Mouse (Mus musculus): ENCODE measurements at regions not wholly inside any gene's neighbourhood (a gene's known extent, or its start where the extent isn't known, plus 50 kb on each side); places are given as distances from the start of the nearest gene placed in this dataset.

- DNase-seq (ENCODE audit: low read depth, low spot score) = no peak
These were observed 882.9 kb upstream of the Lrrn3 start for GRCm38 (mm10) chr12:42369029-42369577.

GRCm38 (mm10) chr12:42338996-42339680, 852.9 kb upstream of the Lrrn3 start:
- no peak for DNase-seq (ENCODE audit: low read depth, low spot score)

GRCm38 (mm10) chr12:42306429-42306828, 820.2 kb upstream of the Lrrn3 start:
- DNase-seq (ENCODE audit: low read depth, low spot score) = no peak

- no peak for DNase-seq (ENCODE audit: low read depth, low spot score)
These were observed 791.2 kb upstream of the Lrrn3 start for GRCm38 (mm10) chr12:42277241-42278032.

- DNase-seq (ENCODE audit: low read depth, low spot score) = no peak
These were observed 764.2 kb upstream of the Lrrn3 start for GRCm38 (mm10) chr12:42250410-42250809.

- no peak for DNase-seq (ENCODE audit: low read depth, low spot score)
These were observed 743.0 kb upstream of the Lrrn3 start for GRCm38 (mm10) chr12:42229235-42229634.

- no peak for DNase-seq (ENCODE audit: low read depth, low spot score)
These were observed 695.4 kb upstream of the Lrrn3 start for GRCm38 (mm10) chr12:42181646-42182045.

- DNase-seq (ENCODE audit: low read depth, low spot score) = no peak
These were observed 693.9 kb upstream of the Lrrn3 start for GRCm38 (mm10) chr12:42179947-42180669.

GRCm38 (mm10) chr12:42147971-42148370, 661.7 kb upstream of the Lrrn3 start:
- DNase-seq (ENCODE audit: low read depth, low spot score) = no peak

- DNase-seq (ENCODE audit: low read depth, low spot score) = peak; percentile 26
These were observed 652.6 kb upstream of the Lrrn3 start for GRCm38 (mm10) chr12:42138694-42139442.

- DNase-seq (ENCODE audit: low read depth, low spot score) = no peak
These were observed 651.9 kb upstream of the Lrrn3 start for GRCm38 (mm10) chr12:42138177-42138576.

- no peak for DNase-seq (ENCODE audit: low read depth, low spot score)
These were observed 651.5 kb upstream of the Lrrn3 start for GRCm38 (mm10) chr12:42137764-42138163.

- no peak for DNase-seq (ENCODE audit: low read depth, low spot score)
These were observed 614.0 kb upstream of the Lrrn3 start for GRCm38 (mm10) chr12:42100189-42100588.

GRCm38 (mm10) chr12:42070401-42070800, 584.2 kb upstream of the Lrrn3 start:
- DNase-seq (ENCODE audit: low read depth, low spot score) = no peak

- no peak for DNase-seq (ENCODE audit: low read depth, low spot score)
These were observed 577.5 kb upstream of the Lrrn3 start for GRCm38 (mm10) chr12:42063745-42064144.

- no peak for DNase-seq (ENCODE audit: low read depth, low spot score)
These were observed 562.8 kb upstream of the Lrrn3 start for GRCm38 (mm10) chr12:42049056-42049455.

GRCm38 (mm10) chr12:42027874-42028273, 541.6 kb upstream of the Lrrn3 start:
- no peak for DNase-seq (ENCODE audit: low read depth, low spot score)

- DNase-seq (ENCODE audit: low read depth, low spot score) = no peak
These were observed 531.3 kb upstream of the Lrrn3 start for GRCm38 (mm10) chr12:42017506-42017905.

GRCm38 (mm10) chr12:42008827-42009383, 522.7 kb upstream of the Lrrn3 start:
- DNase-seq (ENCODE audit: low read depth, low spot score) = no peak

GRCm38 (mm10) chr12:42006912-42007311, 520.7 kb upstream of the Lrrn3 start:
- no peak for DNase-seq (ENCODE audit: low read depth, low spot score)
